In genomic region chr10:78718056-78718455, GRCm38 (mm10) we compare ENCODE assay signal across 29 mouse cellular contexts. TPM values are rescaled to one million over a fixed set of nuclear protein-coding genes. Genes with fewer than 3 reads are reported as not detected.
DNase-seq lines count a peak whose midpoint lies in the region; ATAC-seq and TF ChIP-seq lines count a peak whose summit lies in the region.
"Had no signal": no experiment of that assay in that cellular context is flagged by ENCODE, and none has a peak within 500 bp of the region (broad histone marks: within the 10 kb centered on the region; RNA-seq: fewer than 3 reads in every experiment).

TSS of gene Casp14 (minus strand) at chr10:78718294.

- no peak for TF ChIP-seq CTCF in kidney, adult 2 months (conservative IDR thresholded peaks at IDR 0.05; ENCODE audit: insufficient read depth, insufficient read length, low read depth, low read length)
- TF ChIP-seq CTCF in liver, postnatal 0 days (IDR thresholded peaks at IDR 0.05; ENCODE audit: low read depth), result no peak

- H3K4me2 ChIP-seq in limb, embryonic 14.5 days (replicated peaks; ENCODE audit: low read depth, low read length, severe bottlenecking), result no peak within 1 kb of the TSS
- no peak within 1 kb of the TSS for H3K4me2 ChIP-seq in embryonic facial prominence, embryonic 15.5 days (replicated peaks)
- H3K4me2 ChIP-seq in limb, embryonic 15.5 days, result no peak within 1 kb of the TSS
- H3K4me2 ChIP-seq in liver, postnatal 0 days (ENCODE audit: low read depth, low read length), result no peak within 1 kb of the TSS
- H3K4me2 ChIP-seq: heart, embryonic 15.5 days; hindbrain, embryonic 14.5 days; kidney, embryonic 15.5 days; neural tube, embryonic 13.5 days had no signal

- H3K27ac ChIP-seq in limb, embryonic 14.5 days (replicated peaks; ENCODE audit: low read depth, low read length), result no peak within 1 kb of the TSS
- no peak within 1 kb of the TSS for H3K27ac ChIP-seq in limb, embryonic 10.5 days
- H3K27ac ChIP-seq in embryonic facial prominence, embryonic 15.5 days (replicated peaks), result peak within 1 kb of the TSS; percentile 7
- no peak within 1 kb of the TSS; the same call in none of the 2 replicates for H3K27ac ChIP-seq in limb, embryonic 15.5 days
- no peak within 1 kb of the TSS for H3K27ac ChIP-seq in kidney, adult 2 months (ENCODE audit: insufficient read depth, low read depth, low read length)
- no peak within 1 kb of the TSS for H3K27ac ChIP-seq in liver, postnatal 0 days (ENCODE audit: low read depth)
- H3K27ac ChIP-seq: heart, embryonic 15.5 days; hindbrain, embryonic 14.5 days; kidney, embryonic 15.5 days; midbrain, embryonic 10.5 days; neural tube, embryonic 13.5 days had no signal

- no peak for TF ChIP-seq EP300 in liver, postnatal 0 days (IDR thresholded peaks at IDR 0.05; ENCODE audit: low read depth)

- H3K4me1 ChIP-seq in limb, embryonic 14.5 days (ENCODE audit: control insufficient read depth, insufficient read depth, low read length), result no peaks in the 10 kb centered on the region
- 0 out of 2 replicates have a peak, but pooled peaks cover 4% of the 10 kb centered on the region for H3K4me1 ChIP-seq in limb, embryonic 10.5 days
- no peaks in the 10 kb centered on the region for H3K4me1 ChIP-seq in embryonic facial prominence, embryonic 15.5 days
- no peaks in the 10 kb centered on the region for H3K4me1 ChIP-seq in limb, embryonic 15.5 days
- no peaks in the 10 kb centered on the region for H3K4me1 ChIP-seq in kidney, adult 2 months (ENCODE audit: control insufficient read depth, insufficient read depth, low read length)
- H3K4me1 ChIP-seq in liver, postnatal 0 days (ENCODE audit: insufficient read depth), result no peaks in the 10 kb centered on the region
- H3K4me1 ChIP-seq: heart, embryonic 15.5 days; kidney, embryonic 15.5 days; midbrain, embryonic 10.5 days; neural tube, embryonic 13.5 days had no signal

- H3K9ac ChIP-seq in limb, embryonic 14.5 days (ENCODE audit: low read depth, low read length, severe bottlenecking), result no peak within 1 kb of the TSS
- no peak within 1 kb of the TSS for H3K9ac ChIP-seq in embryonic facial prominence, embryonic 15.5 days
- H3K9ac ChIP-seq in limb, embryonic 15.5 days, result no peak within 1 kb of the TSS
- H3K9ac ChIP-seq in liver, postnatal 0 days (replicated peaks), result no peak within 1 kb of the TSS
- H3K9ac ChIP-seq: forebrain, postnatal 0 days; heart, embryonic 15.5 days; hindbrain, embryonic 14.5 days; kidney, embryonic 15.5 days; neural tube, embryonic 13.5 days had no signal

- no peaks in the 10 kb centered on the region for H3K9me3 ChIP-seq in limb, embryonic 14.5 days (ENCODE audit: control insufficient read depth, low read length)
- H3K9me3 ChIP-seq in limb, embryonic 10.5 days (replicated peaks), result no peaks in the 10 kb centered on the region
- no peaks in the 10 kb centered on the region for H3K9me3 ChIP-seq in embryonic facial prominence, embryonic 15.5 days (replicated peaks)
- H3K9me3 ChIP-seq in limb, embryonic 15.5 days, result no peaks in the 10 kb centered on the region
- H3K9me3 ChIP-seq in liver, postnatal 0 days (ENCODE audit: low read length), result no peaks in the 10 kb centered on the region
- H3K9me3 ChIP-seq: G1E; heart, embryonic 15.5 days; kidney, embryonic 15.5 days; midbrain, embryonic 10.5 days; neural tube, embryonic 13.5 days had no signal

- TF ChIP-seq POLR2A in limb, embryonic 14.5 days (IDR thresholded peaks at IDR 0.05; ENCODE audit: borderline replicate concordance, extremely low read depth, insufficient read depth, insufficient read length), result no peak
- no peak for TF ChIP-seq POLR2A in kidney, adult 2 months (IDR thresholded peaks at IDR 0.05; ENCODE audit: low read depth, low read length)

- no peak within 1 kb of the TSS for H3K4me3 ChIP-seq in limb, embryonic 14.5 days (replicated peaks; ENCODE audit: low read length)
- H3K4me3 ChIP-seq in limb, embryonic 10.5 days, result no peak within 1 kb of the TSS
- no peak within 1 kb of the TSS for H3K4me3 ChIP-seq in embryonic facial prominence, embryonic 15.5 days (replicated peaks)
- no peak within 1 kb of the TSS for H3K4me3 ChIP-seq in limb, embryonic 15.5 days
- H3K4me3 ChIP-seq in kidney, adult 2 months (ENCODE audit: insufficient read depth, low read depth, low read length), result no peak within 1 kb of the TSS
- no peak within 1 kb of the TSS for H3K4me3 ChIP-seq in liver, postnatal 0 days (ENCODE audit: low read depth, low read length)
- H3K4me3 ChIP-seq: heart, embryonic 15.5 days; kidney, embryonic 15.5 days; midbrain, embryonic 10.5 days; myocyte; neural tube, embryonic 13.5 days had no signal

- peak; percentile 30 for DNase-seq in limb, embryonic 14.5 days (ENCODE audit: low spot score)
- no peak for DNase-seq in limb, embryonic 10.5 days (ENCODE audit: low spot score)
- no peak for DNase-seq in liver
- DNase-seq in kidney, adult 2 months, result no peak
- DNase-seq in liver, postnatal 0 days, result no peak
- DNase-seq: adrenal gland, adult 8-10 months; cerebellum, adult 18-20 months; cerebellum, postnatal 14 days; forebrain, postnatal 0 days; gastrocnemius, postnatal 25 days; heart, postnatal 36 days; kidney, postnatal 4 days; layer of hippocampus, adult 9-11 months; lung, postnatal 10 days had no signal

- H3K36me3 ChIP-seq in limb, embryonic 14.5 days (ENCODE audit: control insufficient read depth, insufficient read depth, low read length), result no peaks in the 10 kb centered on the region
- H3K36me3 ChIP-seq in limb, embryonic 10.5 days, result no peaks in the 10 kb centered on the region
- H3K36me3 ChIP-seq in embryonic facial prominence, embryonic 15.5 days, result no peaks in the 10 kb centered on the region
- no peaks in the 10 kb centered on the region for H3K36me3 ChIP-seq in limb, embryonic 15.5 days
- H3K36me3 ChIP-seq in kidney, adult 2 months (ENCODE audit: control insufficient read depth, insufficient read depth, low read length), result no peaks in the 10 kb centered on the region
- H3K36me3 ChIP-seq in liver, postnatal 0 days (replicated peaks; ENCODE audit: insufficient read depth, low read length), result no peaks in the 10 kb centered on the region
- H3K36me3 ChIP-seq: G1E; heart, embryonic 15.5 days; kidney, embryonic 15.5 days; midbrain, embryonic 10.5 days; neural tube, embryonic 13.5 days had no signal

- no peak for ATAC-seq in limb, embryonic 14.5 days (ENCODE audit: low FRiP score, low read depth)
- no peak for ATAC-seq in embryonic facial prominence, embryonic 15.5 days (ENCODE audit: insufficient number of reproducible peaks, low FRiP score, low TSS enrichment, low read depth)
- ATAC-seq in limb, embryonic 15.5 days (ENCODE audit: insufficient number of reproducible peaks, low FRiP score, low TSS enrichment, low read depth), result peak; percentile 60; the same call in 1 of the 2 replicates
- no peak for ATAC-seq in liver, postnatal 0 days
- ATAC-seq: forebrain, postnatal 0 days; inflammation-experienced regulatory T-cells, adult 6 months; midbrain, embryonic 16.5 days; Patski had no signal

- 69% methylated on average over 11 of the region's 11 CpGs for WGBS in limb, embryonic 14.5 days
- 64% methylated on average over 11 of the region's 11 CpGs for WGBS in limb, embryonic 10.5 days
- WGBS in embryonic facial prominence, embryonic 15.5 days, result 57% methylated on average over 11 of the region's 11 CpGs
- WGBS in limb, embryonic 15.5 days, result 65% methylated on average over 11 of the region's 11 CpGs
- 57% methylated on average over 11 of the region's 11 CpGs for WGBS in kidney, adult 2 months
- 61% methylated on average over 11 of the region's 11 CpGs for WGBS in liver, postnatal 0 days (ENCODE audit: insufficient replicate concordance)

- H3K27me3 ChIP-seq in limb, embryonic 14.5 days (ENCODE audit: control insufficient read depth, insufficient read depth, low read length), result no peaks in the 10 kb centered on the region
- H3K27me3 ChIP-seq in limb, embryonic 10.5 days (ENCODE audit: low read depth, poor library complexity, severe bottlenecking), result no peaks in the 10 kb centered on the region
- no peaks in the 10 kb centered on the region for H3K27me3 ChIP-seq in embryonic facial prominence, embryonic 15.5 days
- no peaks in the 10 kb centered on the region for H3K27me3 ChIP-seq in limb, embryonic 15.5 days
- H3K27me3 ChIP-seq in kidney, adult 2 months (replicated peaks; ENCODE audit: control insufficient read depth, insufficient read depth, low read length), result no peaks in the 10 kb centered on the region
- H3K27me3 ChIP-seq in liver, postnatal 0 days (ENCODE audit: insufficient read depth, low read length), result no peaks in the 10 kb centered on the region
- H3K27me3 ChIP-seq: heart, embryonic 15.5 days; kidney, embryonic 15.5 days; neural tube, embryonic 13.5 days; Patski had no signal

RNA-seq across cellular contexts. Expression of gene Casp14, which starts in this region (rescaled TPM):
- polyA plus RNA-seq in limb, embryonic 14.5 days (2012; rRNA removed), result 1.9 and 3.2 TPM in 2 replicates
- polyA plus RNA-seq in limb, embryonic 14.5 days (2014; fragmentation: Nextera tagmentation; extraction: Ambion mirVana), result 6.3 and 8.8 TPM in 2 replicates
- 0.06 TPM in 1 of 2 replicates, not detected in the other for polyA plus RNA-seq in limb, embryonic 10.5 days (2016; fragmentation: Nextera tagmentation; extraction: Ambion mirVana)
- polyA plus RNA-seq in embryonic facial prominence, embryonic 15.5 days (2015; fragmentation: Nextera tagmentation; extraction: Ambion mirVana), result 23.5 and 37.2 TPM in 2 replicates
- 36.7 and 45.6 TPM in 2 replicates for polyA plus RNA-seq in limb, embryonic 15.5 days (2015; fragmentation: Nextera tagmentation; extraction: Ambion mirVana)
- not detected in 2 replicates for polyA plus RNA-seq in kidney, adult 2 months (2012; rRNA removed)
- not detected in 2 replicates for polyA plus RNA-seq in liver, postnatal 0 days (2015; fragmentation: Nextera tagmentation; extraction: Ambion mirVana)
- polyA plus RNA-seq: forebrain, embryonic 11.5 days; forebrain, postnatal 0 days; G1E; heart, embryonic 15.5 days; hindbrain, embryonic 14.5 days; inflammation-experienced regulatory T-cells, adult 6 months; kidney, embryonic 15.5 days; liver, adult 2 months; liver, embryonic 16.5 days; midbrain, embryonic 10.5 days; midbrain, embryonic 16.5 days; myocyte; neural tube, embryonic 13.5 days had no signal
